Mouse (Mus musculus): ENCODE results near the gene Reep3.
"Not testable (repeated sequence)": the region's sequence is repeated elsewhere in the genome, so short reads cannot be mapped to it uniquely, and the experiment has no call there.

GRCm38 (mm10) chr10:67000958-67001615 is 95.7 kb downstream of the Reep3 start:
- TF ChIP-seq CTCF (IDR thresholded peaks at IDR 0.05; ENCODE audit: extremely low read depth, insufficient read depth, insufficient read length, insufficient replicate concordance); POLR2A (IDR thresholded peaks at IDR 0.05; ENCODE audit: low read depth, low read length): not testable (repeated sequence)
